Mouse (Mus musculus): Measurements from ENCODE around the gene Casc1. TPM values are rescaled to one million over a fixed set of nuclear protein-coding genes. Genes with fewer than 3 reads are reported as not detected.

Casc1 gene
- polyA plus RNA-seq (2015; fragmentation: Nextera tagmentation; extraction: Ambion mirVana) = 0.17 and 0.57 TPM in 2 replicates

DNA sequence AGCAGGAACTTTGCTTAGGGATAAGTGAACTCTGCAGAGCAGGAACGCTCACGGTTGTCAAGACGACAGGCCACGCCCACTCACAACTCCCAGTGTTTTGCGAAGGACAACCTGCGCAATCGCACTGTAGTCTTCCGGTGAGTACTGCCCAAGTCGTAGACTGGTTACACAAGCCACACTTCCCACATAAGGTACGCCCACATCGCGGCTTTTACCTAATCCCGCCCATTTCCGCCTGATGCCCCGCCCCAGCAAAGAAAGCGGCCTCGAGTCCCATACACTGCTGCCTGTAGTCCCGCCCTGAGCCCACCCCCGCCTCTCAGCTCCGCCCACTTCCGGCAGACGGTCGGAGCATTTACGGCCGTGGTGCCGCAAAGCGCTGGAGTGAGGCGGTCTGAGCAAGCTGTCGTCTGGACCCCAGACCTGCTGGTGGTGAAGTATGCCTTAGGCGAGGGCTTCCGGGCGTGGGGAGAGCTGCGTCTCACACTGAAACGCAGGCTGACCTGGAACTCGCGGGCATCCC is at the start of gene Casc1, which contains the start of gene Etfrf1:
Gene Casc1, minus strand, starts transcription at position 190 of the 523 bp plus-strand sequence.
Gene Etfrf1, plus strand, starts transcription at position 319 of the 523 bp plus-strand sequence.

DNA sequence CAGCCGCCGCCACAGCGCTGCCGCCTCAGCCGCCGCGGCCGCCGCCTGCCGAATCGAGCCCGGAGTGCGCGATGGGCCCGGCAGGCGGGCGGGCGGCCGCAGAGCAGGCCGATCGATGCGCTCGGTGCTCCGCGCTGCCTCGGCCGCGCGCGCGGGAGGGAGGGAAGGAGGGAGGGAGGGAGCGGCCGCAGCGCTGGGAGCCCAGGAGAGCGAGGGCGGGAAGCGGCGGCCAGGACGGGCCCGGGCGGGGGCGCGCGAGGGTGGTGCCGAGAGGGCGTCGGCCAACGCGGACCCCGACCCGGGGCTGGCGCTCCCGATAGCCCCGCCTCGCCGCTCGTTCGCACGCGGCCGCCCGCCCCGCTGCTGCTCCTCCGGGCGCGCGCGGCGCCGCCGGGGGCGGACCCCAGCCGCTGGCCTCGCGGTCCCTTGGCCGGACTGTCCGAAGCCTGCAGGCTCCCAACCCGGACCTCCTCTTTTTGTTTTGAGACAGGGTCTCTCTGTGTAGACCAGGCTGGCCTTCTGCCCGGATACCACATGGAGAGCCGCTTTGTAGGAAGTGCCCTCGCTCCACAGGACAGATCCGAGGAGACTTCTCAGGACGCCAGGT is 39.5 kb upstream of the Casc1 start, which contains the start of gene Kras:
Gene Kras, minus strand, starts transcription at position 55 of the 607 bp plus-strand sequence.

Other genes with a start within 250 kb of the Casc1 start
- gene Bcat1, start 134.8 kb downstream of the Casc1 start, polyA plus RNA-seq (2015; fragmentation: Nextera tagmentation; extraction: Ambion mirVana) = 4.4 and 11.8 TPM in 2 replicates
- gene Lrmp, start 95.4 kb downstream of the Casc1 start, polyA plus RNA-seq (2015; fragmentation: Nextera tagmentation; extraction: Ambion mirVana) = 4.0 TPM in 2 replicates
- gene Etfrf1, start 129 bp upstream of the Casc1 start, polyA plus RNA-seq (2015; fragmentation: Nextera tagmentation; extraction: Ambion mirVana) = 131 and 135 TPM in 2 replicates
- 34.7 and 41.5 TPM in 2 replicates for gene Kras, start 39.2 kb upstream of the Casc1 start, polyA plus RNA-seq (2015; fragmentation: Nextera tagmentation; extraction: Ambion mirVana)

Measured in adrenal gland, postnatal 0 days (tissue).